Mouse (Mus musculus) monocyte, adult 2 months (primary cell): ENCODE measurements around the gene Stat6.

Experiments used
- DNase-seq, 2 experiments: peaks; one replicate each; pipeline ENCODE4 v3.0.0; 2022; ENCODE audit warnings: low spot score in 2 of 2, low read depth in 1 of 2

Stat6 gene

DNA sequence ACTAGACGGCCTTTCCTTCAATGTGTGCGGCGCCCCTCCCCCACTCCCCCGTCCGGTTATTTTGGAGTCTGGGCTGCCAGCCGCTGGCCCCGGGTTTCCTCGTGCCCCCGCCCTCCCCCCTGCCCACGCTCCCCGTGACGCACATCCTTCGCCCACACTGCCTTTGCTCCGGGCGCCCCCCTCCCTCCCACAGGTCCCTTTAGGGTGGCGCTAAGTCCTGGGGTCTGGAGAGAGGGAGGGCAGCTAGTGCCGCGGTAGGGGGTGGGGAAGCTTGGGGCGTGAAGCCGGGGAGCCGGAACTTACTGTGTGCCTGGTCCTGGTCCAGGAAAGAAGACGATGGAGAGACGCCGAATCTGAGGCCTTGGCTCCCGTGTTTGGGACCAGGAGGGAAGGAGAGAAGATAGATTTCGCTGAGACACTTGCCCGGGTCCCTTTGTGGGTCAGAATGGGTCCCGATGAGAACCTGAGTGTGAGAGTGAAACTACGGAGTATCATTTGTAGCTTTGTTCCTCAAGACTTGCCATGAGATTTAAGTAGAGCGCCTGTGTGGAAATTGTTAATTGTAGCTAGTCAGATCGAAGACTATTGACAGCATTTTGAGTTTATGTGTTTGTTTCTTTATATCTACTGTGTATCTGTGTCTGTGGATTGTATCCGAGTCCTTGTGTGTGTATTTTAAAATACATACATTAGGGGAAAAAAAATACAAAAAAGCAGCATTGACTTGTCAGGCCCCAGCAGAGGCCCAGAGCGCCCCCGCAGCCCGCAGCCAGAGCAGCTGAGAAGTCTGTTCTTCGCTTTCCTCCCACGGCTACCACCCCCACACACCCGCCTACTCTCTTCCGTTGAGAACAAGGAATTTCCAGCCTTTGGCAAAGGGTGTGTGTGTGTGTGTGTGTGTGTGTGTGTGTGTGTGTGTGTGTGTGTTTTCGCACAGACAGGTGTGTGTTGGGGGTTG, 25.6 kb downstream of the Stat6 start, which contains the start of gene Nab2:
Gene Nab2 (minus strand): TSS at position 476 of the 958 bp plus-strand sequence.
- DNase-seq: peak in 1 of 2 experiments; percentile 62

DNA sequence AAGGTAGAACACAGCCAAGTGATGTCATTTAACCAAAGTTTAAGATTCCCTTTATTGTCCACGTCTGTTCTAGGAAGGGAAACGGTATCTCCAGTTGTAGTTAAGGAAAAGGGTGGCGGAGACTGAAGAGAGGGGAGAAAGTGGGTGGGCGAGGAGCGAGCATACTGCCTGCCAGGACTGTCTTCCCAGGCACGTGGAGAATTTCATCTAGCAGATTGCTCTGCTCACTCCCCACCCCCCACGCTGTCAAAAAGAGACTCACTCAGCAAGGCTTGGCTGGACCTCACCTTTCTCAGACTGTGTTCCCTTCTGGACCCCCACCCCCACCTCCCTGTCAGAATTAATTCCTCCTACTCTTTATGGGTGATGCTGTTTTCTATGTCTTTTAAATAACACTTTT, 26.4 kb downstream of the Stat6 start:
- DNase-seq: no peak

- DNase-seq: no peak
Measured at GRCm38 (mm10) chr10:127670185-127670584, 27.4 kb downstream of the Stat6 start.

DNA sequence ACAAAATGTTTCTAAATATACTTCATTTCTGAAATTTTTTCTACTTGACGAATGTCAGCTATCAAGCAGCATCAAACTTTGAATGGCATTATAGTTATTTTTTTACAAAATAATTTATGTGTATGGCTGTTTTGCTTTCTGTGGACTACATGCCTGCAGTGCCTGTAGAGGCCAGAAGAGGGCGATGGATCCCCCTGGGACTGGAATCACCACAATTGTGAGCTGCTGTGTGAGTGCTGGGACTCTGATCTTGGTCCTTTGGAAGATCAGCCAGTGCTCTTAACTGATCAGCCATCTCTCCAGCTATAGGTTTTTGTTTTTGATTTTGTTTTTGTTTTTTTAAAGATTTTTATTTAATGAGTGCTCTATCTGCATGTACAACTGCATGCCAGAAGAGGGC, 28.5 kb downstream of the Stat6 start:
- DNase-seq: no peak

DNA sequence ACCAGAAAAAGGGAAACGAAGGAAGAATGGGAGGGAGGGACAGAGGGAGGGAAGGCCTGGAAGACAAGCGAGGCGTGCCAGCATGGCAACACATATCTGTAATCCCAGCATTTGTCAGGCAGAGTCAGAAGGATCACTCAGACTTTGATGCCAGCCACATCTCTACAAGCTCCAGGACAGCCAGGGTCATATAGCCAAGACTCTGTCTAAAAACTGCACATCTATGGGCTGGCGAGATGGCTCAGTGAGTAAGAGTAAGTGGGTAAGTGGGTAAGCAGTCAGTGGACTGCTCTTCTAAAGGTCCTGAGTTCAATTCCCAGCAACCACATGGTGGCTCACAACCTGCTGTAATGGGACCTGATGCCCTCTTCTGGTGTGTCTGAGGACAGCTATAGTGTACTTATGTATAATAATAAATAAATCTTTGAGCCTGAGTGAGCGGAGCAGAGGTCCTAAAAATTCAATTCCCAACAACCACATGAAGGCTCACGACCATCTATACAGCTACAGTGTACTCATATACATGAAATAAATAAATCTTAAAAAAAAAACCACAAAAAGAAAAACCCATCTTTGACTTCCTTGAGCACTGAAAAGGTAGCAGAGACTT, 31.4 kb downstream of the Stat6 start:
- DNase-seq: no peak

GRCm38 (mm10) chr10:127674794-127675522, 32.2 kb downstream of the Stat6 start:
- DNase-seq: peak; percentile 82 to 84

- DNase-seq: no peak
Measured at GRCm38 (mm10) chr10:127675859-127676398, 33.1 kb downstream of the Stat6 start.

DNA sequence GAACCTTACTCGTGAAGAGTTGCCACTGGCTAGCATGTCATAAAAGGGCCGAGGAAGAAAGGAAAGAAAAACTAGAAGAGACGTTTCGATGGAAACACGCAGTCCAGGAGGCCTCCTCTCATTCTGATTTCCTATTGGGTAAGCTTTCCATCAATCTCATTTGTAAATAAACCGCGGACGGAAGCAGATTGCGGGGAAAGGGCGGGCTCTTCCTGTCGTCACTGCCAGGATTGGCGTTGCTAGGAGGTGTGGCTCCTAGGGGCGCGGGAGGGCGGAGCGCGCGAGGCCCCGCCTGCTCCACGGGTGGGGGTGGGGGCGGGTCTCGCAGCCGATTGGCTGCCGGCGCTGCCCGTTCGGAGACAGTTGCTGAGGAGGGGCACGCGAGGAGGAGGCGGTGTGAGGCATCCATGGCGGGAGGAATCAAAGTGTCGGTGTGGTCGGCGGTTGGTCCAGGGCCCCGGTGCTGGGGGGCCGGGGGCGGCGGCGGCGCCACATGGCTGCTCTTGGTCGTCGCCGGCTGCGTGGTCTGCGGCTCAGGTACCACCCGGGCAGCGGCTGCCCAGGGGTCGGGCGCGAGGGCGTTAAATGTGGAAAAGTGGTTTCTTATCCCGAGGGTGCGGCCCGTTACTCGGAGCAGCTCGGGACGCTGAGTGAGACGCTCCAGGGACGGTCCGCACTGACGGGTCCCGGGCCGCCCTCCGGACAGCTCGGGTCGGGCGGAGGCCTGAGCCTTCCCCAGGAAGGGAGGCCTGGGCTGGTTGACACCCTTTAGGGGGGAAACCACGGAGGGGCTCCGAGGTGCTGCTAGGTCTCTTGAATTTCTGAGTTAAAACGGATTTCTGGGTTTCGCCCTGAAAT, 34.1 kb downstream of the Stat6 start:
- DNase-seq: peak; percentile 80 to 83

GRCm38 (mm10) chr10:127677591-127678336, 35.0 kb downstream of the Stat6 start:
- DNase-seq: peak in 1 of 2 experiments; percentile 30

DNA sequence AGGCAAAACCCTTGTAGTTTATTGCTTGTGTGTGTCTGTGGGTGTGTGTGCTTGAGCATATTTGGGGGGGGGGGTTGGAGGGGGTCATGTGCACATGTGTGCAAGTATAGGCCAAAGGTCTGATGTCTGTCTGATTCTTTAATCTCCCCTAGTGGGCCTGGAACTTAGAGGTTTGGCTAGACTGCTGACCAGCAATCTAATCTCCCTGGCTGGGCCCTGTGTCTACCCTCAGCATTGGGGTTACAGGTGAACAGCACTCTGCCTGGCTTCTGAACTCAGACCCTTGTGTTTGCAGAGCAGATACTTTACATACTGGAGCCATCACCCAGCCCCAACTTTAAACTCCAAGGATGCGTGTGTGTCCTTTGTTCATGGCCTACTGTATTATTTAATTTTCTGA, 36.4 kb downstream of the Stat6 start:
- DNase-seq: no peak

- DNase-seq: no peak
Measured at GRCm38 (mm10) chr10:127679881-127680280, 37.1 kb downstream of the Stat6 start.

GRCm38 (mm10) chr10:127682886-127683285, 40.1 kb downstream of the Stat6 start:
- no peak for DNase-seq

GRCm38 (mm10) chr10:127691053-127691452, 48.3 kb downstream of the Stat6 start:
- no peak for DNase-seq

GRCm38 (mm10) chr10:127694636-127695035, 51.9 kb downstream of the Stat6 start:
- no peak for DNase-seq

DNA sequence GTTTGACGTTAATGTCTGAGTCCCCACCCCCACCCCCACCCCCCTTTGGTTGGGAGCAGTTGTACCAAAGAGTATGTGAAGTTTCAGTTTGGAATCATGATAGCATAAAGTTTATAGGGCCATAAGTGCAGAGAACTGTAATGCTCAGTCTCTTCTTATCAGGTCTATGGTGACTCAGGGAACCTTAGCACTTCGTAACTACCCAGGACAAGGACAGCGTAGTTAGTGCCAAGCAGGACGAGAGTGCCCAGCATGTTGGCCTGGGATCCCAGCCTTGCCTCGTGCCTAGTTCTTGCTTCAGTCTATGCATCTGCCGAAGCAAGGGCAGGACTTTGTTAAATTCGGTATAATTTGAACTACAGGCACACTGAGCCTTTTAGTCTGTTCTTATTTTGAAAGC, 53.0 kb downstream of the Stat6 start:
- DNase-seq: no peak

GRCm38 (mm10) chr10:127698966-127699365, 56.2 kb downstream of the Stat6 start:
- no peak for DNase-seq

DNA sequence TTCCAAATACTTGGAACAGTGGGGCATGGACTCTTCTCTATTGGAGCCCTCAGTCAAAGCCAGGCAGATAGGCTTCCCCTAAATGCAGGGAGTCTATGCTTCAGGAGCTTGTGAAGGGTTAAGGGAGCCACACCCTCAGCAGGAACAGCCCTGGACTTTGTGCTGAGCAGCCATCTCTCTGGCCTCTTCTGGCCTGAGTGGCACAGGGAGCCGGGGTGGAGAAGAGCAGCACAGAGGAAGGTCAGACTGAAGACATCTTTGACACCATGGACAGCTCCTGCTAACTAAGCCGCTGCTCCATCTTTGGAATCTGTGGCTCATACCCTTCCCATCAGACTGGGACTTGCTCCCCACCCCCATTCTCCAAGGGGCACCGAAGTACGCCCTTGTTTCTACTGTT, 60.5 kb downstream of the Stat6 start:
- no peak for DNase-seq

- no peak for DNase-seq
Measured at GRCm38 (mm10) chr10:127704293-127704692, 61.5 kb downstream of the Stat6 start.

- no peak for DNase-seq
Measured at GRCm38 (mm10) chr10:127704766-127705220, 62.0 kb downstream of the Stat6 start, which contains the start of gene Myo1a. Gene Myo1a, plus strand, starts transcription at chr10:127705170.
